Mouse (Mus musculus) cerebellum, postnatal 36 days (tissue): ENCODE measurements at regions not wholly inside any gene's neighbourhood (a gene's known extent, or its start where the extent isn't known, plus 50 kb on each side); places are given as distances from the start of the nearest gene placed in this dataset.
A peak's percentile ranks its signal among the peaks of the same experiment; 100 is the strongest.

Experiments used
- DNase-seq, 2 experiments: peaks; one replicate each; pipeline ENCODE4 v3.0.0; 2021 to 2022; ENCODE audit warnings: mixed read lengths in 2 of 2

DNA sequence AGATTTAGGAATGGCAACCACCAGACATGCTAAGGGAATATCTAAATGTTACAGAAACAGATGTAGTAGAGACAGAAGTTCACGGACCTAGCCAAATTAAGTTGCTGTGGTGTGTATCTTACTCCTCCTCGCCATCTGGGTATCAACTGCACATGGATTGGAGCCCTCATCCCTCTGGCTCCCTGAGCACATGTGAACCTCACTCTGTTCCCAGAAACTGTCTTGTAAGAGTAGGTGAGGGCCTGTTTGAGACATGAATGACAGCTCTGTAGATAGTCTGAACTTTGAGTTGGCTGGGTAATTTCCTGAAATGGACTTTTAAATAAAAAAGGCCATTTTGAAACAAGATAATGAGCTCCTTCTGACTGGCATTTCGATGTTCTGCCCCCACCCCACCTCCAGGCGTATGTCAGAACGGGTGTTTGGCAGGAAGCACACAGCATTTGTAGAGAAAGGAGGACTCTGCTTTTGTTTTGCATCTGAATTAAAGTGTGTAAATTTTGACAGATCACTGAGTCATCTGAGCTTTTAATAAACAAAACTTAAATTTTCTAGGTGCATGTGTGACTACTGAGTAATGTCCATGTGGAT, 196.9 kb upstream of the Cep126 start:
- no peak for DNase-seq

DNA sequence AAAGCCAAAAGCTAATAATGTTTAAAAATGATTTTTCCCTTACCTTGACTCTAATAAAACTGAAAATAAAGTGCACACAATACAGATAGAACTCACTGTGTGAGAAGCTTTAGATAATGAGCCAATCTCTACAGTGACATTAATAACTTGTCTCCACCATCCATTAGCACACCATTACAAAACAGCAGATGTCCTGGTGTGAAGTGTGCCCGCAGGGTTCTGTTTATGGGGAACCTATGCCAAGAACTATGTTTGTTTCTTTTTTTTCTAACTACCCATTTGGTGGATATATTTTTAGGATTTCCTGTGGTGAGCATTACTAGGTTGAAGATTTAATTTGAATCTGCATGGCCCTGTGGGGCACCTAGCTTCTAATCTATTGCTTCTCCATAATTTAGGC, 203.3 kb upstream of the Trpc6 start:
- peak; percentile 5 to 25 for DNase-seq

DNA sequence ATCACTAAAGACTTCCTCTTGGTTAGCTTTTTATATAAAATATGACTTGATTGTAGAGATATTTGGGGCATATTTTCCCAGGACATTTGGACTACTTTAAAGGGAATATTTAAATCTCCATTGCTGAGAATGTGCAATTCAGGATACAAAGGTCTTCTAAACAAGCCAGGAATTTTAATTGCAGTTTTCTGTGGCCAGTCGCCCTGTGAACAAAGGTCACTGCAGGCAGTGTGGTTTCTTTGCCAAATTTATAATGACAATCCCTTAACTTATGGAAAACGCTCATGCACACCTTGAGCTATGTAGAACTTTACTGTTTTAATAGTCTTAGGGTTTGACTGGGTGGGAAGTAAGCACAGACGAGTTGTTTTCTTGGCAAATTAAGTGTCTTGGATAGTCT, 192.9 kb upstream of the Trpc6 start:
- DNase-seq, result no peak
